16 mouse cellular contexts compared by ENCODE assay signal in the genomic region with DNA sequence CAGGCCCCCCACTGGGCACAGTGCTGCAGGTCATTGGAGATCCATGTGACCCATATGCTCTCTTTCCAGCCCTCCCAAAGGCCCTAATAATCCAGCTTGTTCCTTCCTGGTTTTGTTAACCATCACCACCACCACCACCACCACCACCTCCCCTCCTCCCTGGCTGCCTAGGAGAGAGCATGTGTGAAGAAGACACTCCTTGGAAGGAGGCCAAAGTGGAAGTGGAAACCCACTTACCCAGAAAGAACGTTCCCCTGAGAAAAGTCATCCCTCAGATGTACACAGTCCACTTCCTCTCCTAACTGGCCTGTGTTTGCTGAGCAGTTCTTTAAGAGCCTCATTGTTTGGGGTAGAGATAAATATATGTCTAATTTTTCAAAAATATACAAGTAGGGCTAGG.
DNase-seq lines count a peak whose midpoint lies in the region; TF ChIP-seq lines count a peak whose summit lies in the region.
"Had no signal": no experiment of that assay in that cellular context is flagged by ENCODE, and none has a peak within 500 bp of the region (broad histone marks: within the 10 kb centered on the region; RNA-seq: fewer than 3 reads in every experiment).

No protein-coding gene starts in this region.

- H3K4me3 ChIP-seq in MEL (ENCODE audit: control insufficient read depth in 1 of 2, insufficient read depth in 1 of 2, low read depth in 2 of 2, low read length in 2 of 2): no peak overlapping the region
- H3K4me3 ChIP-seq: erythroblast, embryonic 14.5 days; heart, embryonic 15.5 days; midbrain, embryonic 12.5 days had no signal

- no peak overlapping the region for H3K9ac ChIP-seq in MEL (ENCODE audit: control insufficient read depth, low read depth, low read length, poor library complexity, severe bottlenecking)
- H3K9ac ChIP-seq: heart, embryonic 15.5 days; liver, postnatal 0 days; midbrain, embryonic 12.5 days had no signal

- no peak for TF ChIP-seq EP300 in MEL (IDR thresholded peaks at IDR 0.05; ENCODE audit: low read depth in 1 of 2, low read length in 2 of 2)

- peak; percentile 36 for DNase-seq in left cerebral cortex, postnatal 4 days
- DNase-seq in left cerebral cortex, postnatal 36 days (ENCODE audit: low spot score in 2 of 2): no peak
- peak; percentile 78 for DNase-seq in 416B (ENCODE audit: low read depth)
- DNase-seq in MEL (ENCODE audit: low read depth, low spot score): peak; percentile 22
- DNase-seq in retina, embryonic 14.5 days (ENCODE audit: low spot score): peak; percentile 23
- no peak for DNase-seq in kidney, adult 11 months
- DNase-seq in kidney, postnatal 10 days: no peak
- DNase-seq: cerebellum, adult 2 months; gastrocnemius, postnatal 10 days; heart, postnatal 4 days; kidney, postnatal 14 days; liver, postnatal 0 days; thymus, adult 2 months had no signal

- TF ChIP-seq RAD21 in MEL (IDR thresholded peaks at IDR 0.05; ENCODE audit: low read depth, low read length): no peak

- no peak overlapping the region for H3K27ac ChIP-seq in MEL (ENCODE audit: control insufficient read depth, low read depth, low read length)
- H3K27ac ChIP-seq: heart, embryonic 15.5 days; midbrain, embryonic 12.5 days had no signal

- no peaks in the 10 kb centered on the region for H3K36me3 ChIP-seq in MEL (ENCODE audit: control insufficient read depth in 1 of 2, insufficient read depth in 2 of 2, low read length in 2 of 2)
- H3K36me3 ChIP-seq: heart, embryonic 15.5 days; midbrain, embryonic 12.5 days had no signal

- H3K79me2 ChIP-seq in MEL (ENCODE audit: control insufficient read depth, insufficient read depth, low read length, poor library complexity): no peaks in the 10 kb centered on the region

- no peak for TF ChIP-seq POLR2A in MEL (IDR thresholded peaks at IDR 0.05; ENCODE audit: control insufficient read depth in 1 of 2, insufficient read depth in 1 of 2, low read depth in 1 of 2, low read length in 2 of 2, poor library complexity in 1 of 2)

- no peaks in the 10 kb centered on the region for H3K4me1 ChIP-seq in MEL (ENCODE audit: control insufficient read depth in 1 of 2, insufficient read depth in 2 of 2, low read length in 2 of 2)
- H3K4me1 ChIP-seq: midbrain, embryonic 12.5 days had no signal

- H3K27me3 ChIP-seq in MEL (ENCODE audit: control insufficient read depth in 1 of 2, insufficient read depth in 2 of 2, low read length in 2 of 2): peaks cover 3 to 6% of the 10 kb centered on the region in 2 experiments; a peak in 2 of 4 replicates
- H3K27me3 ChIP-seq: heart, embryonic 15.5 days; midbrain, embryonic 12.5 days had no signal

- intact Hi-C loops in left cerebral cortex, postnatal 4 days (cut with DNase I): no loop called here
- intact Hi-C loops in left cerebral cortex, postnatal 36 days (cut with DNase I): no loop called here

- H3K9me3 ChIP-seq in MEL (replicated peaks; ENCODE audit: insufficient read depth, low read length): no peaks in the 10 kb centered on the region
- H3K9me3 ChIP-seq: heart, embryonic 15.5 days; midbrain, embryonic 12.5 days had no signal

- no peak for TF ChIP-seq CTCF in MEL (IDR thresholded peaks at IDR 0.05 in 2 of 3, conservative IDR thresholded peaks at IDR 0.05 in 1 of 3; ENCODE audit: control insufficient read depth in 1 of 3, insufficient read depth in 1 of 3, low read depth in 2 of 3, low read length in 3 of 3, poor library complexity in 1 of 3, severe bottlenecking in 1 of 3)

TF ChIP-seq in MEL, 35 proteins besides CTCF, POLR2A, EP300 and RAD21:
- TF ChIP-seq ZMIZ1 (IDR thresholded peaks at IDR 0.05; ENCODE audit: low read depth, low read length) (no peak), HCFC1 (IDR thresholded peaks at IDR 0.05; ENCODE audit: low read depth, low read length) (no peak), MAZ (IDR thresholded peaks at IDR 0.05; ENCODE audit: low read depth, low read length) (no peak), ELF1 (IDR thresholded peaks at IDR 0.05; ENCODE audit: low read depth, low read length) (no peak), ZKSCAN1 (IDR thresholded peaks at IDR 0.05; ENCODE audit: low read depth, low read length) (no peak), CHD1 (IDR thresholded peaks at IDR 0.05; ENCODE audit: low read depth, low read length) (no peak)

Comparison
In these comparisons a context has a peak if more than half of its experiments do, and no peak if none do; other contexts are left out.
1. DNase-seq: peak in left cerebral cortex, postnatal 4 days (single experiment), 416B (single experiment), MEL (single experiment) and retina, embryonic 14.5 days (single experiment); none in left cerebral cortex, postnatal 36 days (0 of 2), kidney, adult 11 months (single experiment) and kidney, postnatal 10 days (single experiment).